Mouse (Mus musculus) heart, adult 2 months (tissue): ENCODE data around the gene Intu.

ENCODE experiments used
- CTCF ChIP-seq: fragments of 200-600 bp; IDR thresholded peaks from 2 replicates; pipeline ENCODE4 v1.8.1; 2022; ENCODE audit warnings: antibody characterized with exemption, mild to moderate bottlenecking, moderate library complexity
- EP300 ChIP-seq: fragments of 200-500 bp; IDR thresholded peaks from 2 replicates; pipeline ENCODE4 v1.6.1; 2011; ENCODE audit warnings: low read depth, low read length, control low read depth; ENCODE audit not compliant: insufficient read depth
- POLR2A ChIP-seq: fragments of 200-500 bp; IDR thresholded peaks from 2 replicates; pipeline ENCODE4 v1.6.1; 2011; ENCODE audit warnings: mild to moderate bottlenecking, low read depth, low read length, control low read depth; ENCODE audit not compliant: insufficient read depth

DNA sequence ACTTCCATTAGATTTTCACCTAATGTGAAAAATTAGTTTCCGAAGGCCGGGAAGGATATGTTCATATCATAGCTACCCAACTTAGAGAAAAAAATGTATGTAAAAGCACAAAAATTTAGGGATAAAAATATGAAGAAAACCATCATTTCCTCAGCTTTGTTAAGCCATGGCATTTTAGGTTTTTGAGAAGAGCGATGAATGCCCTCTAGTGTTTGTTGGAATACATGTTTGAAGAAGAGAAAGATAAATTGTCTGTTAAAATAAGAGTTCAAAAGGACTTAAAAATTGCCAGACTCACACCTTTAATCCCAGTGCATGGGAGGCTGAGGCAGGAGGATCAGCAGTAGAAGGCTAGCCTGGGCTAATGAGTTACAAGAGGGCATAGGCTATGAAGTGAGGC is 10.5 kb upstream of the Intu start:
- no peak for TF ChIP-seq EP300
- peak; percentile 20; the same call in 1 of the 2 replicates for TF ChIP-seq CTCF
- no peak for TF ChIP-seq POLR2A
